Mouse (Mus musculus) bone marrow, adult 2 months (tissue): ENCODE measurements around the gene Pds5a.

Source experiments
- CTCF ChIP-seq: fragments of 200-500 bp; IDR thresholded peaks from 2 replicates; pipeline ENCODE4 v1.5.1; 2011; ENCODE audit warnings: low read length, control low read depth; ENCODE audit not compliant: control insufficient read depth, insufficient read depth
- POLR2A ChIP-seq: fragments of 200-500 bp; IDR thresholded peaks from 2 replicates; pipeline ENCODE4 v1.6.1; 2011; ENCODE audit warnings: low read depth, mild to moderate bottlenecking, control low read depth, low read length, borderline replicate concordance; ENCODE audit not compliant: control insufficient read depth

DNA sequence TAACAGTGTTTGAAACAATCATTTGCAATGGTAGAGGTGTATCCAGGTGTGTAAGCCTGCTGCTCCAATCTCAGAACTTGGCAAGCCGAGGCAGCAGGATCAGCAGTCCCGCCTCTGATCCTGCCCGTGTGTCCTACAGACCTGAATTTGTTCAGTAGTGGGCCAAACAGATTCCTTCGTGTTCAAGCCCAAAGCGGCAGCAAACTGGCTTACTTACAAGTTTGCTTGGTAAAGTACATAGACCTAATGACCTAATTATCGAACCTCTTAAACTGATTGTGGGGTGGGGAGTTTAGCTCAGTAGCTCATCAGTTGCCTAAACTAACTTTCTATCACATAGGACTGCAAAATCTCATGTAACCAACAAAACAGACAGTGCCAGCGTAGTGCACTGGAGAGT lies 98.4 kb downstream of the Pds5a start:
- TF ChIP-seq CTCF (no peak), POLR2A (no peak)
